Mouse (Mus musculus): ENCODE results near the gene Gm20388.
"Not testable (repeated sequence)": the region's sequence is repeated elsewhere in the genome, so short reads cannot be mapped to it uniquely, and the experiment has no call there.

GRCm38 (mm10) chr8:123623523-123623922 lies 3712.9 kb downstream of the Gm20388 start:
- TF ChIP-seq CTCF (conservative IDR thresholded peaks at IDR 0.05; ENCODE audit: insufficient read depth, insufficient read length, low read depth, low read length); POLR2A (IDR thresholded peaks at IDR 0.05; ENCODE audit: low read depth, low read length): not testable (repeated sequence)

Measured in kidney, adult 2 months (tissue).